Mouse (Mus musculus): Measurements from ENCODE around the gene Epm2aip1.
A peak's percentile ranks its signal among the peaks of the same experiment; 100 is the strongest.

The Epm2aip1 gene

DNA sequence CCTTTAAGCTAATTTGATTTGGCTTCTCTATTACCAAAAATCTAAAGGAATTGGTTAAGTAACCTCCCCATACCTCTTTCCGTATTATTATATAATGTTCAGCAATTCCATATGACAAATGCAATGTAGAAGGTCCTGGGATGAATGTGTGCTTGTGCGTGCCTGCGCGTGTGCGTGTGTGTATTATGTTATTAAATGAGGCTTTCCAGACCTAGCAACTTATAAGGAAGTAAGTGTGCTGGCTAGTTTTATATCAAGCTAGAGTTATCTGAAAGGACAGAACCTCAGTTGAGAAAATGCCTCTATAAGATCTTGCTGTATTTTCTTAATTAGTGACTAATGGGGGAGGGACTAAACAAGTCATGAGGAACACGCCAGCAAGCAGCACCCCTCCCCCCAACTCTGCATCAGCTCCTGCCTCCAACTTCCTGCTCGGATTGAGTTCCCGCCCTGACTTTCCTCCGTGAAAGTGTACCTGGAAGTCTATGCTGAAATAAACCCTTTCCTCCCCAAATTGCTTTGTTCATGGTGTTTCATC is 17.6 kb downstream of the Epm2aip1 start:
- DNase-seq = no peak

DNA sequence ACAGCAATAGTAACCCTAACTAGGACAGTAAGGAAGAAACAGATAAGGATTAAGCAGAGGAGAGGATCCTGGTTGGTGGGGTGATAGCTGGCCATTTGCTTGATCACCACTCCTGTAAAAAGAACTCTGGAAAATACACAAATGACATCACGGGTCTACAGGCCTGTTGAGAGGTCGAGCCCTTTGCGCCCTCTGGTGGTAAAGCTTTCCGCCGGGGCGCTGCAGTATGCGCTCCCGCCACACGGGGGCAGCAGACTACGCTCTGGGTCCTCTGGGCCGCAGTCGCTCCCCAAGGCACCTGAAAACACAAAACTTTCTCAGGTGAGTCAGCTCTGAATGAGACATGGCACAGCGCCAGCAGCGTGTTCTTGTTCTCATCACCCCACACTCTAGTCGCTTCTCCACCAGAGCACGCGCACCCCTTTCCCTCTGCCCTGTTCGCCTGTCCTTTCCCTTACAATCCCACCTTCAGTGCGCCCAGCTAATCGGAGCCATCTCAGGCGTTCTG is 18.2 kb downstream of the Epm2aip1 start:
- DNase-seq = peak; percentile 92

DNA sequence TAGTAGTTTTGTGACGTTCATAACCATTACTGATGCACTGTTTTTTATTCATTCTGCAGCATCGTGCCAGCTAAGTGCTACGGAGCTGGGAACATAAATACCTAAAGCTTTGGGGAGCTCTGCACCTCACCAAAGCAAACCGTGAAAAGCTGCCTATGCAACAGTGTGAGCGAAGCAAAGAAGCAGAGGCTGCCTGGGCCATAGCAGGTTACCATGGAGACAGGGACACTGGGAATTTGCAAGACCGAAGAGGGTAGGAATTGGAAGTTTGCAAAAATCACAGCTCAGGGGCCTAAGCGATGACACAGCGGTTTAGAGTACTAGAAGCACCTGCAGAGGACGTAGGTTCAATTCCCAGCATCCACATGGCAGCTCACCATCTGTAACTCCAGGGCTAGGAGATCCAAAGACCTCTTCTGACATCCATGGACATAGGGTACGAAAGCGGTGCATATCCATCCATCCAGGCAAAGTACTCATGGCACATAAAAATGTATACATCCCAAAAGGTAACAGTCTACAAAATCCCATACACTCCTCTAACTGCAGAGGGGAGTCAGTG is 18.9 kb downstream of the Epm2aip1 start:
- no peak for DNase-seq

DNA sequence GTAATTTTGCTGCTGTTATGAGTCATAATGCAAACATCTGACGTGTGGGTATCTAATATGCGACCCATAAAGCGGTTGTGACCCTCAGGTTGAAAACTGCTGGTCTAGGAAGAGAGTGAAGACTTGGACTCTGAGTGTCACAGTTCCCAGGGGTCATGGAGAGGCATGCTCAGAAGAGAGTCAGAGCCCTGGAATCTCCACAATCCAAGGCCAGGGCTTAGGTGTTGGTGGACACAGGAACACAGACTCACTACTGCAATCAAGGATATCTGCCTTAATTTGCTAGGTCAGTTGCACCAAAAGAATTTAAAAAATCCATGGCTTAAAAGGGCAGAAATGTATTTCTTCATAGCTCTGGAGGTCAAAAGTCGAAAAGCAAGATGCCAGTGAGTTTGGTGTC is 21.5 kb downstream of the Epm2aip1 start:
- DNase-seq = no peak

DNA sequence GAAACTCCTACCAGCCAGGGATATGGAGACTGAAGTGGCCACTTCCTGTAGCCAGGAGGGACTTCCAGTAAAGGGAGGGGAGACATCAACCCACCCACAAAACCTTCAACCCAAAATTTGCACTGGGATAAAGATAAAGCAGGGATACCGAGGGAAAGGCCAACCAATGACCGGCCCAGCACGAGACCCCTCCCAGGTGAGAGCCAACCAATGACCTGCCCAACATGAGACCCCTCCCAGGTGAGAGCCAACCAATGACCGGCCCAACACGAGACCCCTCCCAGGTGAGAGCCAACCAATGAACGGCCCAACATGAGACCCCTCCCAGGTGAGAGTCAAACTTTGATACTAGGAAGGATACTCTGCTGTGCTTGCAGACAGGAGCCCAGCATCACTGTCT is 23.2 kb downstream of the Epm2aip1 start:
- DNase-seq = no peak

DNA sequence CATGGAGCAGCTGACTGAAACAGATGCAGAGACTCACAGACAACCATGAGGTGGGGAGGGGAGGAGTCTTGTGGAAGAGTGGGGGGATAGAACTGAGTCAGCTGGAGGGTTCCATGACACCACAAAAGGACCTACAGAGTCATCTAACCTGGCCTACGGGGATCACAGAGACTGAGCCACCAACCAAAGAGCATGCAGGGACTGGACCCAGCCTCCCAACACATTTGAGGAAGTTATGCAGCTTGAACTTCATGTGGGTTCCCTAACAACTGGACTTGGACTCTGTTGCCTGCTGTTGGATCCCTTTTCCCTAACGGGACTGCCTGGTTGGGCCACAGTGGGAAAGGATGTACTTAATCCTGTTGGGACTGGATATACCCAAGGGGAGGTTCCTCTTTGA is 23.6 kb downstream of the Epm2aip1 start:
- no peak for DNase-seq

DNA sequence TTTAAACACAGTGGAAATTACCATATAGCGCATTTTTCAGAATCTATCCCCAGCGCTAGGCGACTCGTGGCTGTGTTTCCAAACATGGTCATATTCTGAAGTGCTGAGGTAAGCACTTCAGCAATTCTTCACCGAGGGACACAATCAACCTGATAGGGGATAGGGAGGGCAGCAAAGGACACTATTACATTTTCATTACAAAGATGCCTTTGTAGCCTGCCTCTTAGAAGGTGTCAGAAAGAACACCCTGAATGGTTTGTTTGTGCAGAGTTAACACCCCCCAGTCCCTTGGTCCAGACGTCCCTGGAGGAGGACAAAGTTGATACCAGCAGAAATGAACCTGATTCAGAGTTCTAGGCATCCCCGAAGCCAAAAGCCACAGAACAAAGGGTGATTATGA is 24.7 kb downstream of the Epm2aip1 start:
- DNase-seq = no peak

DNA sequence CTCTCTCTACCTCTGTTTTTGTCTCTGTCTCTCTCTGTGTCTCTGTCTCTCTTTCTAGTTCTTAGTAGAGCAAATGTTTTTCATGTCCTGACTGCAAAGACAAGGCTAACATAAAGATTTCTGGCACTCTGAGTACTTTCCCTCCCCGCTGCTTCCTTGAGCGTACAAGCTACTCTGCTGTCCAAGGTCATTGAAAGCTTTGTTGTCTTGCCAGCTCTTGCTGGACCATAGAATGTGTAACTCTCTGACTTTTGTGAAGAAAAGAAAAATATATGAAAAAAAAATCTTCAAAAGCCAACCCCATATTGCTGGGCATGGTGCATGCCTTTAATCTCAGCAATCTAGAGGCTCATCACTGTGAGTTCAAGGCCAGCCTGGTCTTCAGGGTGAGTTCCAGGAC is 26.9 kb downstream of the Epm2aip1 start:
- no peak for DNase-seq

DNA sequence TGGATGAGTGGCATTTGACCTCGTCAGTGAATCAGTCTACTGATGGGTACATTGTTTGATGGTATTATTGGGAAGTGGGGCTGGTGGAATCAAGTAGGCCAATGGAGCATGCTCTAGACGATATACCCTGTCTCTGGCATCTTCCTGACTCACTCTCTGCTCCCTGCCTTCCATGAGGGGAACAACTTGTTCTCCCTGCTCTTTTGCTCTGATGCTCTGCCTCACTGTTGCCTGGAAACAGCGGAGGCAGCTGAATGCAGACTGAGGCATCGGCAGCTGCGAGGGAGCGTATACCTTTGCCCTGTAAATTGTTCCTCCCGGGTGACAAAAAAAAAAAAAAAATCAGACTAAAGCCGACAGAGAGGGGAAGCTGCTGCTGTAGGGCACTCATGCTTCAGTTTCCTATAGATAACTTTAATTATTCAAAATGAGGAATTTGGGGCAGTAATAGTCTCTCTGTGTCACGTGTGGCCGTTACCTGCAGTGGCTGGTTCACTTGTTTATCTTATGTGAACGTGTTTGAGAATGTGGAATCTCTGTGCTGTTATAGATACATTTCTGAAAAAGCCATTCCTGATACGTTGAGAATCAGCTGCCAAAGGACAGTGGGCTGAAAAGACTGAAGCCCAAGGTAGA is 30.6 kb downstream of the Epm2aip1 start:
- DNase-seq = no peak

DNA sequence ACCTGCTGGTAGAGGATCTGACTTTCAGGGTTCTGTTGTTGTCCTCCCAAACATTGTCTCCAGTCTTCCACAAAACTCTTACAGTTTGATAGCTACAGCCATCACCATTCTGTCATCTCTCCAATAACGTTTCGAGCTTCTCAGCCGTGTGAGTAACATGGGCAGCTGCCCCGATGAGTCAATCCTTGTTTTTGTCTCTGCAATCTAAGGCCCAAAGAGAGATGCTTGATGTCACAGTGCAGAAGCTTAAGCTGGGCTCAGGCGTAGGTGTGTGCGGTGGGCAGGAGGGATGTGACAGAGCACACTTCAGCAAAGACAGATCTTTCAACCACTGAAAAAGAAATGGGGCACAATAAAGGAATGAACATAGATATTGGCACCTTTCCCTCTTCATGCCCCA is 32.3 kb downstream of the Epm2aip1 start:
- DNase-seq = no peak

DNA sequence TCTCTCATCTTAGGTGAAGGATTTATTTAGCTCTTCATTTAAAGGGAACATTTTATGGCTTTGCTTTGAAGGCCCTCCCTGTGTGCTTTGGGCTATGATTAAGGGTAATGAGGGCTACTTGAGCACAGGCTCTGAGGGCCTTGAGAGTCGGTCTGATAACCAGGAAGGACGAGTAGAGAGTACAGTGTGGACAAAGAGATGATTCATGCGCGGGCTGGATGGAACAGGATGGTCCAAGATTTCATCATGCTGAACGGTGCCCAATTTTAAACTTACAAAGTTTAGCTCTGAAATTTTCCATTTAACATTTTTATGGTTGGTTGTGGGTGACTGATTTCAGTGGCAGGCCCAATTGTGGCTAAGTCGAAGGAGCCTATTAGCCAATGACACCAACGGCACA is 34.4 kb downstream of the Epm2aip1 start:
- no peak for DNase-seq

DNA sequence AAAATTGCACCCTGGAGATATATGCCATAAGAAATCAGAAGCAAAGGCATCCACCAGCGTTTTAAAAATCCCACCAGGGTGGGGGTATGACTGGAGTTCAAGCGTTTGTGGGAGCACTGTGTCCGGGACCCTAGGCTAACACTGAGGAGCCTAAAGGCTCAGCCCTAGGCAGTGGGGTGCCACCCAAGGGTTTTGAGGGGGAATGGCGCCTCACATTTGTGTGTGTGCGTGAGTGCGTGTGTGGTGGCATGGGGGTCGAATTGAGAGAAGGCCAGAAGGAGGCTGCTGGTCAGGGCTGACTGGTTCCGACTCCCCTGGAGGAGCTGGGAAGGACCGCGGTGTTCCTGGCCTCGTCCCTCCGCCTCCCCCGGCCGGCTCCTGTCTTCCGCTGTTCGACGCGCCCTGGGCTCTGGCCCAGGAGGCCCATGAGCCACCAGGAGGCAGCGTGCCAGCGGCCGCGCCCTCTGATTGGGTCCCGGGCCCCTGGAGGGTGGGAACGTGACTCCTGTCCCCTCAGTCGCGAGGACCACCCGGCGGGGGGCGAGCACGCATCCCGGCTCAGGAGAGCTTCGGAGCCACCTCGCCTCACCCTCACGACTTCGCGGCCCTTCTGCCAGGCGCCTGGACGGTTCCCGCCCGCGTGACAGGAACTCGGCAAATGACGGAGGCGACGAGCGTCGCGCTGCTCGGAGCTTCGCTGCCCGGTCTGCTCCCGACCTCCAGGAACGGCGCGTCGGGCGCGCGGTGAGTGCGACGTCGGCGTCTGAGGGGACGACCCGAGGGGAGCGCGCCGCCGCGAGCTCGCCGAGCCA is 39.5 kb downstream of the Epm2aip1 start, which contains the start of gene Trank1:
Trank1 (plus strand) TSS at position 709 of the 812 bp plus-strand sequence.
- peak; percentile 2 for DNase-seq

DNA sequence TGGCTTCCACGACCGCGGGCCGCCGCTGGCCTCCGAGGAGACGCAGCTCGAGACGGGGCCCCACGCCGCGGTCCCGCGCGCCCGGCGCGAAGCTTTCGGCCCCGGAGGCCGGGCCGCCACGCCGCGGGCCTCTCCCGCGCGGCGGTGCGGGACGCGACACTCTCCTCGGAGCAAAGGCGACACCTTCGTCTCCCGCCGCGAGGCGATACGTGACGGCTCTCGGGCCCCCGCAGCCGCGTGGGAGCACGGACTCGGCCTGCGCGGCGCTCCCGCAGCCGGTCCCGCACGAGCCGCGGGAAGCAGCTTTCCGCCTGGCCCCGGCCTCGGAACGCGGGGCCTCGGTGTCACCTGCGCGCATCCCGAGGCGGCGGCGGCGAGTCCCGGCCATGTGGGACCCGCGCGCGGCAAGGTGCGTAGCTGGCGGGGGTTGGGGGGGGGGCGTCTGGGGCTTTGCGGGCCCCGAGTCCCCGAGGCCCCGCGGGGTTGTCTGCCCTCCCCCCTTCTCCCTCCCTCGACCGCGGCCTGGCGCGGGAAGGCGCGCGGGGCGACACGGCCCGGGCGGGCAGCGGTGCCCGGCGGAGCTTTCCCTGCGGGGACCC is 40.2 kb downstream of the Epm2aip1 start:
- DNase-seq = peak; percentile 1

DNA sequence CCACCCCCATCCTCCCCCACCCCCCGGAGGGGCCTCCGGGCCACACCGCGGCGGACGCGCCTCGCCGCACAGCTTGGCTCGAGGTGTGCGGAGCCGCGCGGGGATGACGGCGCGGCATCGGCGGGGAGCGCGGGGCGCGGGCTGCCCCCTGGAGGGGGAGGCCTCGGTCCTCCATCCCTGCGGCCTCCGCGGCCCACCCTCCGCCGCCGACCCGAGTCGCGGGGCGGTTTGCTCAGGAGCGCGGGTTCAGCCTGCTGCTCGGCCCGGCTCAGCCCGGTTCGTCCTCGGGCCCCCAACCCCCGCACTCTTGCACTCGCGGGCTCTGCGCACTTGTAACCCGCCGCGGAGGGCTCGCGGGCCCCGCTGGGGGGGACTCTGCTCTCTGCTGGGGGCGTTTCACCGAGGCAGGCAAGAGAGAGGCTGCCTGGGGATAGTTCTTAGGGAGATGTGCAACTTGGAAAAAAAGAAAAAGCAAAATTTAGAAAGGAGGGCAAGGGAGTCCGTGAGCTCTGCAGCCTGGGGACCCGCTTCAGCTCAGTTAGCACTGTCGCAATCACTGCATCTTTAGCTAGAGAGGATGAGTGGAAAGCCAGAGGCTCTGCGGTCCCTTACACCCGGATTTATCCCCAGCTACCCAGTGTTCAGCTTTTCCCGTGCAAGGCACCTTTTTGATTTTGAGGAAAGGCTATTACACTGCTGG is 40.9 kb downstream of the Epm2aip1 start:
- DNase-seq = no peak

DNA sequence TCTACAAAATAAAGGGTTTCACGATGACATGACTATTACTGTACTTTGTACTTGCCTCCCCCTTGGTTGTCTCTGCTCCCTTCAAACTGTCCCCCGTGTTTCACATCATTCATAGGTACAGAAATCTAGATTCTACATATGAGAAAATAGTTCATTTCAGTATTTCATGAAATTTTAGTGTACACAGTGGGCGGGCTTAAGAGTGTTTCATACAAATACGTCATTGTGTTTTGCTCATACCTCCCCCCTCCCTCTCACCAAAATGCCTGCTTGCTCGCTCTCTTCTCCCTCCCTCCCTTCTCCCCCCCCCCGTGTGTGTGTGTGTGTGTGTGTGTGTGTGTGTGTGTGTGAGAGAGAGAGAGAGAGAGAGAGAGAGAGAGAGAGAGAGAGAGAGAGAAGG is 41.6 kb downstream of the Epm2aip1 start:
- DNase-seq = no peak

DNA sequence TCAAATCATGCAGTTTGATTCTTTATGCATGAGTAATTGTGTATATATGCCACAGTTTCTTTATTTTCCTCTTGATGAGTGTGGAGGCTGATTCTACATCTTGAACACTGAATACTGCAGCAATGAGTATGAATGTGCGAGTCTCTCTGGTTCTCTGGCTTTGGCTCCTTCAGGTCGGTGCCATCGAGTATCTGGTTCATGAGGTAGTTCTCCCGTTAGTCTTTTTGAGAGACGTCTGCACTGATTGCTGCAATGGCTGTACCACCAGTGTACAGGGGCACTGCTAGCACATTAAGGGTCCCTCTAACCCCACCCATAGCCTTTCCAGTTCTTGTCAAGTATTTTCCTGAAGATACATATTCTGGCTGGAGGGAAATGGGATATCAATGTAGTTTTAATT is 42.1 kb downstream of the Epm2aip1 start:
- no peak for DNase-seq

DNA sequence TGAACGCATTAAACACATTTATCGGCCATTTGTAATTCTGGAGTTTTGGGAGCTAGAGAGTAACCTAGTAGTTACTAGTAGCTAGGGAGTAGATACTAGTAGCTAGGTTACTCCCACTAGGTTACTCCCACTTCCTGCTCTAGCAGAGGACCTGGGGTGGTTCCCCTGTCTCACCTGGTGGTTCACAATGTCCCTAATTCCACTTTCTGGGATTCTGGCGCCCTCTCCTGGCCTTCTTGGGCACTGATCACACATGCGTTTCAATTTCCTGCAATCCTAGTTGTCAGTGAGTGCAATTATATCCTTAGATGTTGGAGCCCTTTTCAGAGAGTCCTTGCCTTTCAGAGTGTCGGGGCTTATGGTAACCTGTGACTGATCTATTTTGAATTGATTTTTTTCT is 42.5 kb downstream of the Epm2aip1 start:
- peak; percentile 45 for DNase-seq

DNA sequence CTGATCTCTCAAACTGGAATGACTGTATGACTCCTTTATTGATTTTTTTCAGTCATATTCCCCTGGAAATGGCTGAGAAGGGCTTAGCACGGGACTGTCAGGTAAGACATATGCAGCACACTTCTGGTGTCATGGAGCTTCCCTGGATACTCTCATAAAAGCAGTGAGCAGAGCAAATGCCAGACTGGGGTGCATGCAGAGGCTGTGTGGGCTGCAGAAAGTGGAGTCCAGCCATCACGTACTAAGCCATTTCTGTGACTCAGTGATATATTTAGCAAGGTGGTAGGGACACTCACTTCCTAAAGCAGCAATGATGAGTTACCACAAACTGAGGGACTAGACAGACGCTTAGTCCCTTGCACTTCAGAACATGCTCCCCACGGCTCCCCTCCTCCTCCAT is 49.2 kb downstream of the Epm2aip1 start:
- no peak for DNase-seq

DNA sequence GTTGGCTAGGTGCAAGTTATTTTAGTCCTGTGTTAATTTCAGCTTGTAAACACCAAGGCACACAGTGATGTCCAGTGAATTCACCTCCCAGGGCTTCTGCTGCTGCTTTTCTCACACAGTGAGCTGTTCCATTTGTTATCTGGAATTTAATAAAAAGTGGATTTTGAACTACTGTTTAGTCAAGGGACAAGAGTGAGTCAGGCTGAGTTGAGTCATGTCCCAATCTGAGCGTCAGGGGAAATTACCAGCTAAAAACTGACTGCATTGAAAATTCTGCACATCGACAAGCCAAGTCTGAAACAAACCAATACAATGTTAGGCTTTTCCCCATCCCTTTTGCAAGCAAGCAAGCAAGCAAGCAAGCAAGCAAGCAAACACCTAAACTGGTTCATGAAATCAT is 53.2 kb downstream of the Epm2aip1 start:
- no peak for DNase-seq
